Mouse (Mus musculus) heart, embryonic 14.5 days (tissue): ENCODE data around the gene Rcor1. TPM values are rescaled to one million over a fixed set of nuclear protein-coding genes. Genes with fewer than 3 reads are reported as not detected.

Experiments used
- ATAC-seq: fragments of 200-750 bp; cut with Nextera tagmentation; 2 replicates; pipeline ENCODE4 v1.8.0; 2017; ENCODE audit warnings: low read depth, moderate TSS enrichment; ENCODE audit not compliant: insufficient number of reproducible peaks, insufficient read depth, low FRiP score
- H3K27ac ChIP-seq, 2 experiments: fragments of 200-500 bp in 1 of 2; fragments of 300-500 bp in 1 of 2; sonication (generic) in 1 of 2; replicated peaks in 1 of 2; 2 replicates each; pipeline ENCODE4 v1.5.1; 2012 to 2014; ENCODE audit warnings: low read depth in 2 of 2, low read length in 2 of 2, control low read depth in 1 of 2, mild to moderate bottlenecking in 1 of 2, mixed read lengths in 1 of 2; ENCODE audit not compliant: control insufficient read depth in 1 of 2, insufficient read depth in 1 of 2
- H3K27me3 ChIP-seq: fragments of 300-500 bp; sonication (generic); 2 replicates; pipeline ENCODE4 v1.6.1; 2014; ENCODE audit warnings: mild to moderate bottlenecking, low read length, control low read depth; ENCODE audit not compliant: control insufficient read depth, insufficient read depth
- H3K36me3 ChIP-seq: fragments of 300-500 bp; sonication (generic); 2 replicates; pipeline ENCODE4 v1.6.1; 2014; ENCODE audit warnings: mild to moderate bottlenecking, control low read depth, low read length, mixed read lengths; ENCODE audit not compliant: control insufficient read depth, insufficient read depth
- H3K4me1 ChIP-seq, 2 experiments: fragments of 200-500 bp in 1 of 2; fragments of 300-500 bp in 1 of 2; sonication (generic) in 1 of 2; 2 replicates each; pipeline ENCODE4 v1.6.1; 2012 to 2014; ENCODE audit warnings: low read length in 2 of 2, control low read depth in 1 of 2, mixed read lengths in 1 of 2; ENCODE audit not compliant: control insufficient read depth in 2 of 2, insufficient read depth in 2 of 2
- H3K4me2 ChIP-seq: fragments of 300-500 bp; sonication (generic); 2 replicates; pipeline ENCODE4 v1.6.1; 2014; ENCODE audit warnings: mild to moderate bottlenecking, low read length
- H3K4me3 ChIP-seq, 2 experiments: fragments of 200-500 bp in 1 of 2; fragments of 300-500 bp in 1 of 2; sonication (generic) in 1 of 2; 2 replicates each; pipeline ENCODE4 v1.5.1; 2012 to 2014; ENCODE audit warnings: low read length in 2 of 2, mild to moderate bottlenecking in 2 of 2, control low read depth in 1 of 2, low read depth in 1 of 2, moderate library complexity in 1 of 2; ENCODE audit not compliant: control insufficient read depth in 1 of 2, insufficient read depth in 1 of 2
- H3K9ac ChIP-seq: fragments of 300-500 bp; sonication (generic); 2 replicates; pipeline ENCODE4 v1.6.1; 2014; ENCODE audit warnings: mild to moderate bottlenecking, low read length
- H3K9me3 ChIP-seq: fragments of 300-500 bp; sonication (generic); 2 replicates; pipeline ENCODE4 v1.6.1; 2016; ENCODE audit warnings: low read length, control low read depth; ENCODE audit not compliant: control insufficient read depth
- WGBS: fragments of 180-500 bp; shearing (Covaris S2); extraction: QIAGEN DNeasy Blood & Tissue Kit; methylation state at CpG from one replicate; pipeline ENCODE4 v1.1.7; 2014; 5-methylcytosine and 5-hydroxymethylcytosine counted together
- polyA plus RNA-seq: library from polyadenylated mRNA; unstranded; fragments of >200 nt; fragmentation: Nextera tagmentation; extraction: Ambion mirVana; gene quantifications from 2 replicates; pipeline ENCODE4 v1.2.1, GENCODE M21; 2014

The Rcor1 gene
- polyA plus RNA-seq, 1 experiment from 2014 or later: 12.6 TPM

GRCm38 (mm10) chr12:110994666-110995065, 44.5 kb upstream of the Rcor1 start:
- WGBS: 35% methylated on average over 12 of the region's 12 CpGs
- H3K4me3 ChIP-seq: no peak overlapping the region
- H3K9me3 ChIP-seq: peaks cover 10% of the 10 kb centered on the region
- H3K4me2 ChIP-seq: no peak overlapping the region
- no peaks in the 10 kb centered on the region for H3K27me3 ChIP-seq
- H3K9ac ChIP-seq: no peak overlapping the region
- no peak for ATAC-seq
- H3K36me3 ChIP-seq: no peaks in the 10 kb centered on the region
- peaks cover 3 to 11% of the 10 kb centered on the region in 2 experiments; a peak in 2 of 4 replicates for H3K4me1 ChIP-seq
- no peak overlapping the region for H3K27ac ChIP-seq

GRCm38 (mm10) chr12:110998092-110998491, 41.1 kb upstream of the Rcor1 start:
- H3K36me3 ChIP-seq: no peaks in the 10 kb centered on the region
- H3K27me3 ChIP-seq: no peaks in the 10 kb centered on the region
- H3K9me3 ChIP-seq: peaks cover 10% of the 10 kb centered on the region
- no peak overlapping the region for H3K9ac ChIP-seq
- 95% methylated on average over 11 of the region's 11 CpGs for WGBS
- H3K4me3 ChIP-seq: no peak overlapping the region
- H3K4me1 ChIP-seq: no peaks in the 10 kb centered on the region
- no peak overlapping the region for H3K27ac ChIP-seq
- no peak for ATAC-seq
- no peak overlapping the region for H3K4me2 ChIP-seq

- no peaks in the 10 kb centered on the region for H3K36me3 ChIP-seq
- H3K27me3 ChIP-seq: no peaks in the 10 kb centered on the region
- H3K9me3 ChIP-seq: peaks cover 10% of the 10 kb centered on the region
- no peak overlapping the region for H3K9ac ChIP-seq
- no peak overlapping the region for H3K4me3 ChIP-seq
- H3K27ac ChIP-seq: no peak overlapping the region
- WGBS: 33% methylated on average over 1 of the region's 2 CpGs
- H3K4me1 ChIP-seq: no peaks in the 10 kb centered on the region
- ATAC-seq: no peak
- no peak overlapping the region for H3K4me2 ChIP-seq
These were observed 39.3 kb upstream of the Rcor1 start for GRCm38 (mm10) chr12:110999820-111000219.

GRCm38 (mm10) chr12:111000956-111001355, 38.2 kb upstream of the Rcor1 start:
- Histone ChIP-seq H3K27ac (no peak overlapping the region), H3K4me3 (no peak overlapping the region), H3K4me2 (no peak overlapping the region), H3K27me3 (no peaks in the 10 kb centered on the region), H3K9ac (no peak overlapping the region), H3K4me1 (peaks cover 2 to 5% of the 10 kb centered on the region in 2 experiments), H3K36me3 (no peaks in the 10 kb centered on the region), H3K9me3 (peaks cover 10% of the 10 kb centered on the region)
- WGBS: 90% methylated on average over 7 of the region's 7 CpGs
- ATAC-seq: no peak

GRCm38 (mm10) chr12:111004142-111004541, 35.0 kb upstream of the Rcor1 start:
- no peak for ATAC-seq
- no peak overlapping the region for H3K27ac ChIP-seq

GRCm38 (mm10) chr12:111005803-111006202, 33.3 kb upstream of the Rcor1 start:
- Histone ChIP-seq H3K9me3 (no peaks in the 10 kb centered on the region), H3K4me1 (peaks cover 41 to 49% of the 10 kb centered on the region in 2 experiments), H3K27ac (no peak overlapping the region), H3K9ac (no peak overlapping the region), H3K4me3 (no peak overlapping the region), H3K27me3 (no peaks in the 10 kb centered on the region), H3K4me2 (no peak overlapping the region), H3K36me3 (no peaks in the 10 kb centered on the region)
- ATAC-seq: no peak; the same call in 1 of the 2 replicates
- 79% methylated on average over 6 of the region's 6 CpGs for WGBS

More at GRCm38 (mm10) chr12:111004142-111004541, 35.0 kb upstream of the Rcor1 start:
- Histone ChIP-seq H3K9ac (no peak overlapping the region), H3K4me3 (no peak overlapping the region), H3K36me3 (no peaks in the 10 kb centered on the region), H3K9me3 (no peaks in the 10 kb centered on the region), H3K4me1 (peaks cover 31 to 37% of the 10 kb centered on the region in 2 experiments), H3K27me3 (no peaks in the 10 kb centered on the region), H3K4me2 (no peak overlapping the region)
- 74% methylated on average over 9 of the region's 9 CpGs for WGBS

GRCm38 (mm10) chr12:111006339-111006738, 32.8 kb upstream of the Rcor1 start:
- H3K9me3 ChIP-seq: no peaks in the 10 kb centered on the region
- no peak overlapping the region for H3K4me2 ChIP-seq
- no peaks in the 10 kb centered on the region for H3K36me3 ChIP-seq
- no peaks in the 10 kb centered on the region for H3K27me3 ChIP-seq
- 0 out of 4 replicates have a peak overlapping the region, but pooled peaks of 1 of the 2 experiments have one; percentile 38 for H3K27ac ChIP-seq
- peaks cover 41 to 49% of the 10 kb centered on the region in 2 experiments for H3K4me1 ChIP-seq
- no peak overlapping the region for H3K9ac ChIP-seq
- no peak overlapping the region for H3K4me3 ChIP-seq
- ATAC-seq: no peak
- WGBS: 49% methylated on average over 5 of the region's 5 CpGs
